Mouse (Mus musculus) lung, postnatal 0 days (tissue): ENCODE measurements around the gene Pkn2. TPM values are rescaled to one million over a fixed set of nuclear protein-coding genes. Genes with fewer than 3 reads are reported as not detected.

Source experiments
- ATAC-seq: fragments of 200-750 bp; cut with Nextera tagmentation; 2 replicates; pipeline ENCODE4 v1.8.0; 2017; ENCODE audit warnings: moderate library complexity
- DNase-seq: peaks from one replicate; pipeline ENCODE4 v3.0.0-alpha.2; 2016; ENCODE audit warnings: low spot score
- H3K27ac ChIP-seq: fragments of 300-500 bp; sonication (generic); 2 replicates; pipeline ENCODE4 v1.5.1; 2014; ENCODE audit warnings: antibody characterized with exemption, mild to moderate bottlenecking, low read length, mixed read lengths
- H3K27me3 ChIP-seq: fragments of 300-500 bp; sonication (generic); replicated peaks from 2 replicates; pipeline ENCODE4 v1.6.1; 2014; ENCODE audit warnings: low read length, mixed read lengths; ENCODE audit not compliant: insufficient read depth
- H3K36me3 ChIP-seq: fragments of 300-500 bp; sonication (generic); 2 replicates; pipeline ENCODE4 v1.6.1; 2014; ENCODE audit warnings: low read length, mixed read lengths; ENCODE audit not compliant: insufficient read depth
- H3K4me1 ChIP-seq: fragments of 300-500 bp; sonication (generic); 2 replicates; pipeline ENCODE4 v1.6.1; 2014; ENCODE audit warnings: antibody characterized with exemption, low read depth, low read length, mixed read lengths; ENCODE audit not compliant: insufficient read depth
- H3K4me2 ChIP-seq: fragments of 300-500 bp; sonication (generic); replicated peaks from 2 replicates; pipeline ENCODE4 v1.6.1; 2014; ENCODE audit warnings: low read depth, mild to moderate bottlenecking, low read length, moderate library complexity, mixed read lengths
- H3K4me3 ChIP-seq: fragments of 300-500 bp; sonication (generic); 2 replicates; pipeline ENCODE4 v1.5.1; 2014; ENCODE audit warnings: low read depth, low read length
- H3K9ac ChIP-seq: fragments of 300-500 bp; sonication (generic); replicated peaks from 2 replicates; pipeline ENCODE4 v1.6.1; 2014; ENCODE audit warnings: low read depth, mild to moderate bottlenecking
- H3K9me3 ChIP-seq: fragments of 300-500 bp; sonication (generic); 2 replicates; pipeline ENCODE4 v1.6.1; 2016; ENCODE audit warnings: low read length, mixed read lengths
- CTCF ChIP-seq: IDR thresholded peaks from 2 replicates; pipeline ENCODE4 v1.5.1; 2016; ENCODE audit warnings: antibody characterized with exemption, mild to moderate bottlenecking
- EP300 ChIP-seq: IDR thresholded peaks from 2 replicates; pipeline ENCODE4 v1.6.1; 2016; ENCODE audit warnings: antibody characterized with exemption, mild to moderate bottlenecking, control low read depth
- WGBS: fragments of 180-500 bp; shearing (Covaris S2); extraction: QIAGEN DNeasy Blood & Tissue Kit; methylation state at CpG from one replicate; pipeline ENCODE4 v1.1.7; 2014; 5-methylcytosine and 5-hydroxymethylcytosine counted together
- polyA plus RNA-seq: library from polyadenylated mRNA; unstranded; fragments of >200 nt; fragmentation: Nextera tagmentation; extraction: Ambion mirVana; gene quantifications from 2 replicates; pipeline ENCODE4 v1.2.1, GENCODE M21; 2015

The Pkn2 gene
- polyA plus RNA-seq, 1 experiment from 2014 or later: 57.5 TPM

DNA sequence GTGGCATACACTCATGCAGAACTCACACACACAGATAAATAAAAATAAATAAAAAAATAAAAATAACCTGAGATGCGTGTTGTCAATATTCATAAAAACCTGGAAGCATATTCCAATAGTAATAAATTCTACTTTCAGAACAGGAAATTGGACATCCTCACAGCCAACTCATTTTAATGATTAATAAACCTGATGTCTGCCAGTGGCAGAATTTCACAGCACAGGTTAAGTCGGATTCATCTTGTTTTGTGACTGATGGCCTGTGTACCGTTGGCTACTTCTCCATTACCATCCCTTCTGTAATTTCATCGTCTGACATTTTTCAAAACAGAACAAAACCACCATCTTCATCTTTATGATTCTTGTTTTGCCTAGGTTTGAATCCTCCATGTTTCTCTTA, 35.4 kb upstream of the Pkn2 start:
- no peaks in the 10 kb centered on the region for H3K9me3 ChIP-seq
- 76% methylated on average over 4 of the region's 4 CpGs for WGBS
- H3K27me3 ChIP-seq: no peaks in the 10 kb centered on the region
- no peak for TF ChIP-seq EP300
- ATAC-seq: no peak
- no peak overlapping the region for H3K27ac ChIP-seq
- H3K4me3 ChIP-seq: no peak overlapping the region
- no peaks in the 10 kb centered on the region for H3K4me1 ChIP-seq
- H3K9ac ChIP-seq: no peak overlapping the region
- DNase-seq: no peak
- H3K4me2 ChIP-seq: no peak overlapping the region
- no peaks in the 10 kb centered on the region for H3K36me3 ChIP-seq

DNA sequence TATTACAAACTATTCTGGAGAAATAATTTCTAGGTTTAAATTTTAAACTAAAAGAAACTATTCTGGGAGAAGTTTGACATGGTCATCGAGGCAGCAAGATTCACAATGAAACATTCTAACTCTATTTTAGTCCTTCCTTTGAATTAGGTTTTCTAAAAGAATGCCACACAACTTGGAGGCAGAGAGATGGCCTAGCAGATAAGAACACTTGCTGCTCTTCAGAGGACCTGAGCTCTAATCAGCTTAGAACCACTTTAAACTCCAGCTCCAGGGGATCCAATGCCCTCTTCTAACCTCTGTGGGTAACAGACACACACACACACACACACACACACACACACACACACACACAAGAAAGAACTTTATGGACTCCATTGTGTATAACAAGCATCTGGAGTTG, 31.5 kb upstream of the Pkn2 start:
- H3K4me1 ChIP-seq: no peaks in the 10 kb centered on the region
- no peak overlapping the region for H3K4me2 ChIP-seq
- H3K4me3 ChIP-seq: no peak overlapping the region
- DNase-seq: no peak
- no peaks in the 10 kb centered on the region for H3K36me3 ChIP-seq
- WGBS: 69% methylated on average over 1 of the region's 1 CpGs
- TF ChIP-seq CTCF (no peak), EP300 (no peak)
- H3K27ac ChIP-seq: no peak overlapping the region
- no peaks in the 10 kb centered on the region for H3K9me3 ChIP-seq
- no peaks in the 10 kb centered on the region for H3K27me3 ChIP-seq
- ATAC-seq: no peak
- H3K9ac ChIP-seq: no peak overlapping the region

DNA sequence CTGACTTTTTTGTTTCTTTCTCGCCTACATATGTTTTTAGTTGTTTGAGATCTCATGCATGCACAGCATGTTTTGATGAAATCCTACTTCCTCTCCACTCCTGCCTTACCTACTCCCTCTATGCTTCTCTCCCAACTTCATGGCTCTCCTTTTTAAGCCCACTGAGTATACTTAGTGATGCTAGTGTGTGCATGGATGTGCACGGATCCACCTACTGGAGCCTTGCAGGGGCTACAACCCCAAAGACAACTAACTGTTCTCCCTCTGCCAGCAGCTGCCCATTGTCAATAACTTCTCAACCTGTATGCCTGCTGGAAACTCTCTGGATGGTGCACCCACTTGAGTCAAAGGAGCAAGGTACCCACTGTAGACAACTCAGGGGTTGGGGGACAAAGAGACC, 17.9 kb upstream of the Pkn2 start:
- Histone ChIP-seq H3K27ac (no peak overlapping the region), H3K4me3 (no peak overlapping the region), H3K4me2 (no peak overlapping the region), H3K9me3 (no peaks in the 10 kb centered on the region), H3K4me1 (no peaks in the 10 kb centered on the region), H3K9ac (no peak overlapping the region), H3K36me3 (no peaks in the 10 kb centered on the region), H3K27me3 (no peaks in the 10 kb centered on the region)
- no peak for TF ChIP-seq EP300
- no peak for TF ChIP-seq CTCF
- DNase-seq (no peak), ATAC-seq (no peak)
- WGBS: 91% methylated on average over 2 of the region's 2 CpGs

DNA sequence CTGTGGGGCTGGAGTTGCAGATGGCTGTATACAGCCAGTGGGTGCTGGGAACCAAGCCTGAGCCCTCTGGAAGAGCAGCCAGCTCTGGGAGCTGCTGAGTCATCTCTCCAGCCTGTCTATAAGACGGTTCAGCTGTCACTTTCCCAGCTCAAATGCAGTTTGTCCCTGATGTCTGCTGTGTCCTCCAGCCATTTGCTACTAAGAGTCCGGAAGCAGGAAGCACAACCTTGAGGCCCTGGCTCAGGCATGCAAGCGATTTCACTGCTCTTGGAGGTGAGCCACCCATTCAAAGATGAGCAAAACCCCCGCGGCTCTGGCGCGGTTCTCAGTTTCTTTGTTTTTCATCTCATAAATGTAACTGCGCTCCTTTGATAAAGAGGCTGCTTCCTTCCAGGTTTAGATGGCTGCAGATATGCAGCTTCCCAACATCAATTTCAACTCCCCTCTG, 17.2 kb upstream of the Pkn2 start:
- Histone ChIP-seq H3K4me3 (no peak overlapping the region), H3K36me3 (no peaks in the 10 kb centered on the region), H3K9ac (no peak overlapping the region), H3K9me3 (no peaks in the 10 kb centered on the region), H3K4me2 (no peak overlapping the region), H3K27ac (no peak overlapping the region), H3K4me1 (no peaks in the 10 kb centered on the region), H3K27me3 (no peaks in the 10 kb centered on the region)
- DNase-seq (no peak), ATAC-seq (no peak)
- WGBS: 55% methylated on average over 8 of the region's 8 CpGs
- TF ChIP-seq CTCF (no peak), EP300 (no peak)

DNA sequence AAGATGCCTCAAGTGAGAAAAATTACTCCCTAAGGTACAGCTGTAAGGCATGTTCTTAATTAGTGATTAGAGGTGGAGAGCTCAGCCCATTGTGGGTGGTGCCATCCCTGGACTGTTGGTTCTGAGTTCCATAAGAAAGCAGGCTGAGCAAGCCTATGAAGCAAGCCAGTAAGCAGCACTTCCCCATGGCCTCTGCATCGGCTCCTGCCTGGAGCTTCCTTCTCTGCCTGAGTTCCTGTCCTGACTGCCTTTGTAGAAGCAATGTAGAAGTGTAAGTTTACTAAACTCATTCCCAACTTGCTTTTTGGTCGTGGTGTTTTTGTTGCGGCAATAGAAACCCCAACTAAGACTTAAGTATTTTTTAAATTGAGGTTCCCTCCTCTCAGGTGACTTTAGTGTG, 8.6 kb upstream of the Pkn2 start:
- TF ChIP-seq CTCF: no peak
- TF ChIP-seq EP300: no peak
- H3K9me3 ChIP-seq: no peaks in the 10 kb centered on the region
- H3K36me3 ChIP-seq: no peaks in the 10 kb centered on the region
- DNase-seq (no peak), ATAC-seq (no peak)
- no peak overlapping the region for H3K4me2 ChIP-seq
- 73% methylated on average over 3 of the region's 3 CpGs for WGBS
- no peak overlapping the region for H3K4me3 ChIP-seq
- H3K4me1 ChIP-seq: no peaks in the 10 kb centered on the region
- no peak overlapping the region for H3K27ac ChIP-seq
- no peak overlapping the region for H3K9ac ChIP-seq
- H3K27me3 ChIP-seq: no peaks in the 10 kb centered on the region

DNA sequence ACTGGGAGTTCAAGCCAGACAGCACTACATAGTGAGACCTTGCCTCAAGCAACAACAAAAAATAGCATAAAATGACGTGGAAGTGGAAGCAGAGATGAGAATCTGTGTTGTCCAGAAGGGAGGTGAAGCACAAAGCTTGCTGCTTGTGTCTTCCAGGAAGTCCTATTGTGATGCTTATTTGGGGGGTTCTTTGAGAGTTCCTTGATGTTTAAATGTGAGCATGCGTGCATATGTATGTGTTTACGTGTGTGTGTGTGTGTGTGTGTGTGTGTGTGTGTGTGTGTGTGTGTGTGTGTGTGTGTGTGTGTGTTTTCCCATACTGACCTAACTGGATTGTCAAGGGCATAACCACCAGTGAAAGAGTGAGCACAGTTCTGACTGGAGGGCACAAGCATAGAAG, 5.2 kb upstream of the Pkn2 start:
- no peak for ATAC-seq
- TF ChIP-seq EP300: no peak
- no peak for TF ChIP-seq CTCF
- H3K36me3 ChIP-seq: no peaks in the 10 kb centered on the region
- no peaks in the 10 kb centered on the region for H3K9me3 ChIP-seq
- no peak for DNase-seq
- no peaks in the 10 kb centered on the region for H3K27me3 ChIP-seq
- WGBS: 87% methylated on average over 3 of the region's 3 CpGs
- H3K4me2 ChIP-seq: no peak overlapping the region
- 0 out of 2 replicates have a peak, but pooled peaks cover 3% of the 10 kb centered on the region for H3K4me1 ChIP-seq
- H3K9ac ChIP-seq: no peak overlapping the region
- H3K4me3 ChIP-seq: no peak overlapping the region
- no peak overlapping the region for H3K27ac ChIP-seq

DNA sequence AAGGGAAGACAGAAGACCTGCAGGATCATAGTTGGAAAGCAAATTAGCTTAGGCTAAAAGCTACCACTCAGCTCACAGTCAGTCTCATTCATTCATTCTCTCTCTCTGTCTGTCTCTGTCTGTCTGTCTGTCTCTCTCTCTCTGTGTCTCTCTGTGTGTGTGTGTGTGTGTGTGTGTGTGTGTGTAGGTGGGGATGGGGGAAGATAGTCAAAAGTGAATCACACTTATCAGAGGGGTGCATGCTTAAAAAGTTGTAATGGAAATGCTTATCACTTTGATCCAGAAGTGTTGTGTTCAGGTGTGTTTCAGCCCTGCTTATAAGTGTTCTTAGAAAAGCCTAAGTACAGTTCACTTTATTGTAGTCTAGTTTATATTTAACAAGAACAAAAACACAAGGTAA, 2.8 kb upstream of the Pkn2 start:
- Histone ChIP-seq H3K4me3 (no peak overlapping the region), H3K4me2 (no peak overlapping the region), H3K36me3 (no peaks in the 10 kb centered on the region), H3K27ac (no peak overlapping the region), H3K9ac (no peak overlapping the region), H3K27me3 (no peaks in the 10 kb centered on the region), H3K4me1 (0 out of 2 replicates have a peak, but pooled peaks cover 3% of the 10 kb centered on the region), H3K9me3 (no peaks in the 10 kb centered on the region)
- DNase-seq (no peak), ATAC-seq (no peak)
- no peak for TF ChIP-seq CTCF
- no peak for TF ChIP-seq EP300
